Mouse (Mus musculus) hindlimb bud, embryonic 11.5 days (tissue): ENCODE measurements at regions not wholly inside any gene's neighbourhood (a gene's known extent, or its start where the extent isn't known, plus 50 kb on each side); places are given as distances from the start of the nearest gene placed in this dataset.

Experiments used
- DNase-seq: peaks from one replicate; pipeline ENCODE4 v3.0.0-alpha.2; 2012; ENCODE audit warnings: low read depth, low spot score; ENCODE audit errors: extremely low spot score

- DNase-seq: no peak
These were observed 223.8 kb downstream of the Kdm4c start for GRCm38 (mm10) chr4:74466081-74466480.

DNA sequence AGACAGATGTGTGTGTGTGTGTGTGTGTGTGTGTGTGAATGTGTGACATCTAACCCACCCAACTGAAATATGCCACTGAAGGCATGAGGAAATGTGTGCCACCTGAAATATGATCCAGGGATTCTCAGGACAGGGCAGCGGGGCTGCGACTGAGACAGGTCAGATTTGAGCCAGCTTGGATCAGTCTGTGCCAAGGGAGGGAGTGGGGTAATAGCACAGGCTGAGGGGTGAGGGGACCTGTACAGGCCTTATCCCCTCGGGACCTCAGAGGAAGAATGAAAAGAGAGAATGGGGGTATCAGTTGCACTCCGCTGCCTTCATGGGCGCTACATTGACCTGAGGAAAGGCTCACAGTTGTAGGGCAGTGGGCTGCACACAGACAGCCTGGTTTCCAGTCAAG, 270.2 kb downstream of the Kdm4c start:
- DNase-seq: no peak

DNA sequence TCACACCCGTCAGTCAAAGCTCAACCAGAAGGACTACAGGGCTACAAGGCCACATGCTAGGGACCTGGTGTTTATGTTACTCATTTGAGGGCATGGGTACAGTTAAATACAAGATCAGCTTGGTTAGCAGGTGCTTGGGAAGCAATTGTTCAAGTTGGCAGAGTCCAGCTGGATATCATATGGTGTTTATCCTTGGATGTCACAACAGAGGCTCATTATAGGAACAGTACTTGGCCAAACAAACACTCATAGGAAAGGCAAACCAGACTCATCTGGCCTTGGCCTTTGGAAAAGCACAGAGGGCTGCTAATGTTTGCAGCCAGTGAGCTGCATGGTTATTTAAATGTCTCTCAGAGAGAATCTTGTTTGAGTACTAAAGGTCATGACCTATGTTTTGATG, 311.6 kb downstream of the Kdm4c start:
- DNase-seq: no peak

- peak; percentile 18 for DNase-seq
These were observed 321.3 kb downstream of the Kdm4c start for GRCm38 (mm10) chr4:74563565-74563964.

DNA sequence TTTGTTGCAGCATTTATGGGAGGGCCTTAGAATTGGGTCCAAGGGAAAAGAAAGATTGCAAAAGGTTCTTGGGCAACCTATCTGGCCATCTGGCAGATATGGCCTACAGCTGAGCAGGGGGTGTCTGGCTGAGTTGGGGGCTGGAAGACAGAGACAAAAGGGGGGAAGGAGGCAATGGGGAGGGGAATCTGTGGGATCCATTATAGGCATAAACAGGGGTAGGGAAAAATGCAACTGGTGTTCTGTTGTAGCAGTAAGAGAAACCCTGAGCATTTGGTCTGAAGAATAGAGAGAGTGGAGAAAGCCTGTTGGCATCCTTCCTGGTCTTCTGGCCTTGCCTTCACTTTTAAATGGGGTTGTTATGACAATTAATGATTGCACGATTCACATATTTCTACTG, 344.1 kb downstream of the Kdm4c start:
- DNase-seq: no peak

- DNase-seq: no peak
These were observed 344.8 kb downstream of the Kdm4c start for GRCm38 (mm10) chr4:74587125-74587524.

GRCm38 (mm10) chr4:74588761-74589160, 346.5 kb downstream of the Kdm4c start:
- DNase-seq: no peak

DNA sequence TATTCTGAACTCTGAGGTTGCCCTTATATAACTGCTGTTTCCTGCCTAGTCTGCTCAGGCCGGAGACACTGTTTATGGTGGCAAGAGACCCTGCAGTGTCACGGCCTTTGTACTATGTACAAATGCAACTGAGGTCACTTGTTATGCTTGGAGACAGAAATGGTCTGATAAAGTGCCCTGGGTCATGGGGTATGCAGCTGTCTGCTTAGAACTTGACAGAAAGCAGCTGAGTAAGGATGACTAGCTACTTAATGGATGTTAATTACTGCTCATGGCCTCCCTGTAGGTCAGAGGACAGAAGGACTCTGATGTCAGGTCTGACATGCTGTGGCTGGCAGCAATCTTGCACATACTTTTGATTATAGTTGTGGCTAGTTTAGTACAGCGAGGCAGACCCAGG, 370.7 kb downstream of the Kdm4c start:
- DNase-seq: peak; percentile 16
